Mouse (Mus musculus) bone marrow, adult 2 months (tissue): ENCODE measurements around the gene Omp. TPM values are rescaled to one million over a fixed set of nuclear protein-coding genes. Genes with fewer than 3 reads are reported as not detected.

ENCODE experiments used
- H3K27ac ChIP-seq: fragments of 200-500 bp; 2 replicates; pipeline ENCODE4 v1.5.1; 2012; ENCODE audit warnings: low read depth, mild to moderate bottlenecking, control low read depth, inconsistent platforms, low read length; ENCODE audit not compliant: control insufficient read depth, poor library complexity, insufficient read depth
- H3K4me1 ChIP-seq: fragments of 200-500 bp; 2 replicates; pipeline ENCODE4 v1.6.1; 2011; ENCODE audit warnings: low read length; ENCODE audit not compliant: control insufficient read depth, insufficient read depth
- H3K4me3 ChIP-seq: fragments of 200-500 bp; replicated peaks from 2 replicates; pipeline ENCODE3; 2011; ENCODE audit warnings: mild to moderate bottlenecking, low read depth, low read length, control low read depth; ENCODE audit not compliant: control insufficient read depth
- CTCF ChIP-seq: fragments of 200-500 bp; IDR thresholded peaks from 2 replicates; pipeline ENCODE4 v1.5.1; 2011; ENCODE audit warnings: low read length, control low read depth; ENCODE audit not compliant: control insufficient read depth, insufficient read depth
- POLR2A ChIP-seq: fragments of 200-500 bp; IDR thresholded peaks from 2 replicates; pipeline ENCODE4 v1.6.1; 2011; ENCODE audit warnings: low read depth, mild to moderate bottlenecking, control low read depth, low read length, borderline replicate concordance; ENCODE audit not compliant: control insufficient read depth
- WGBS: fragments of 180-500 bp; shearing (Covaris S2); methylation state at CpG from one replicate; pipeline ENCODE4 v1.1.7; 2018; 5-methylcytosine and 5-hydroxymethylcytosine counted together
- polyA plus RNA-seq: library from polyadenylated mRNA; stranded (reverse); fragments of >200 nt; gene quantifications from 2 replicates; pipeline ENCODE4 v1.2.4, GENCODE M21; 2011; ENCODE audit warnings: low replicate concordance; ENCODE audit not compliant: missing spikeins, insufficient read depth, insufficient read length

Gene Omp
- polyA plus RNA-seq, 1 experiment = 4.7 TPM

DNA sequence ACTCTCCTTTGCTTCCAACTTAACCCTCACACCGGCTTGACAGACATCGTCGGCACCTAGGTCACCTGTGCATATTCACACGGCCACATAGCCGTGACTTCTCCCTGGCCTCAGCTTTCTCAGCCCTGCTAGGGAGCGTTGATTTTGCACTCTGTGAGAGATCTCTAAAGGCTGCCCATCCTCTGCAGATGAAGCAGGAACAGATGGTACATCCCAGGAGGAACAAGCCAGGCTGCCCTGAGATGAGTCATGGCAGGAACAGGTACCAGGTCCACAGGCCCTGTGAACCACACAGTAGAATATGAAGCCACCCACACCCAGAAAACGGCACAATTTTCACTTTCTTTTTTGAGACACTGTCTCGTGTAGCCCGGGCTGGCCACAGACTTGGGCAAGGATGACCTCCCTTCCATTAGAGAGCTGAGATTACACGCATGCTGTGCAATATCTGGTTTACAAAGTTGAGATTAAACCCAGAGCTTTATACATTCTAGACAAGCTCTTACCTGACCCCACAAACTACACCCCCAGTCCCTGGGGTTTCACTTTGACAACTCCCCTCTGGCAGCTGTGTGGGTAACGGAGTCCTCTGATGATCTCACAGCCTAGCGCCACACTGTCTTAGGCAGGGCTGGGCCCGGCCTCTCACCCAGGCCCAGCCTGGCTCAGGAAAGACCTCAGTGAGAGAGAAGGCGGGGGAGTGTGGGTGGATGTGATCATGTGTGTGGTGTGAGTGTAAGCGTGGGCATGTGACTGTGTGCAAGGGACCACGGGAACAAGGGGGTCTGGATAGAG, 36.5 kb downstream of the Omp start:
- 63% methylated on average over 16 of the region's 16 CpGs for WGBS
- Histone ChIP-seq H3K27ac (no peak overlapping the region), H3K4me1 (no peaks in the 10 kb centered on the region), H3K4me3 (no peak overlapping the region)
- TF ChIP-seq CTCF (no peak), POLR2A (no peak)

DNA sequence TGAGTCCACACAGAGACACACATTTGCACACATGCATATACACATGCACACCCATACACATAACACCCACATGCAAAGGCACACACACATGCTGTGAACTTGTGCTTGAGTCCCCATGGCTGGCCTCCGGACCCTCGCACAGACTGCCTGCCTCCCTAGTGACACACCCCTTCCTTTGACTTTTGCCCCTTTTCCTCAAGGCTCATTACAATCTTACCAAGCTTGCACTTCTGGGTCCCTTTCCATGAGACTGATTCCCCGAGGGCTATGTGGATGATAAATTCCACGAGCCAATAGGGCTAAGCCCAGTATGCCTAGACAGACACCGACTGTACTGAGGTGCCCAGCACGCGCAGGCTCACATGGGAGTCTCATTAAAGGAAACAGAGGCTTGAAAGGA, 39.0 kb downstream of the Omp start:
- H3K27ac ChIP-seq = no peak overlapping the region
- H3K4me1 ChIP-seq = no peaks in the 10 kb centered on the region
- 77% methylated on average over 7 of the region's 7 CpGs for whole genome bisulfite sequencing
- H3K4me3 ChIP-seq = no peak overlapping the region
- TF ChIP-seq CTCF (no peak), POLR2A (no peak)

DNA sequence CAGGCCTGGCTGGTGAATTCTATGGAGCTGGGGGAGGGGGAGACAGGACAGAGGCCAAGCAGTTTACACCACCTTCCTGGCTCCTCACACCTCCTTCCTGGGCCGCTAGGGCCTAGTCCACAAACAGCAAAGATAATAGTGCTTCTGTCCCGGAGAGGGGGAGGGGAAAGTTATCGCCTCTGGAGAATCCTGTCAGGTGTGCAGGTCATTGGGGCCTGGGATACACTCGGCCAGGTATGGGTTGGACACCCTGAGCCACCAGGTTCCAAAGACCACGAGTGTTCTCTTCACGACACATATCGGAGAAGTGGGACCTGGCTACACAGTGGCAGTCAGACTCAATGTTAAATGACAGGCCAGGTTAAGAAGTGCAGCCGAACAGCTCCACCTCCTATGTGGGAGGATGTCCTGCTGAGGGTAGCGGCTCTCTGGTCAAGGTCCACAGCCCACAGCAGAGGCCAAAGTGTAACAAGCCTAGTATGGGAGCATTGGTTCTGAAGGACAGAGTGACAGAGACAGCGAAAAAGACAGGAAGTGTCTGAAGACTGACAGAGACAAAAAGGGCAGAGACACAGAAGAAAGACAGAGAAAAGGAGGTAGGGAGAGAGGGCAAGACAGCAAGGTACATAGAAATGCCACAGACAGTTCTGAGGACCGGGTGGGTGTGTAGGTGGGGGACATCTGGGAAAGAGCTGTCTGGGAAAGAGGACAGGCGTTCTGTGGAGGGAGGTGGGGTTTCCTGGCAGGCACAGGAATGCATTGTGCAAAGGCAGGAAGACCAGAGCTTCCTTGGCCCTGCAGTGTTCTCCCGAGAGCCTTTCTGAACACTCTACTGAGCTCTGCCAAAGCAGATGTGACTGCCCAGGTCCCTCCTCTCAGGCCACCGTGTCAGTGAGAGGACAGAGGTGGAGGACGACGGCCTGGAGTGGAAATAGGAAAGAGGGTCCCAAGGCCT, 40.5 kb downstream of the Omp start:
- Histone ChIP-seq H3K4me3 (no peak overlapping the region), H3K27ac (no peak overlapping the region), H3K4me1 (no peaks in the 10 kb centered on the region)
- TF ChIP-seq CTCF = no peak
- no peak for TF ChIP-seq POLR2A
- WGBS = 70% methylated on average over 16 of the region's 16 CpGs

DNA sequence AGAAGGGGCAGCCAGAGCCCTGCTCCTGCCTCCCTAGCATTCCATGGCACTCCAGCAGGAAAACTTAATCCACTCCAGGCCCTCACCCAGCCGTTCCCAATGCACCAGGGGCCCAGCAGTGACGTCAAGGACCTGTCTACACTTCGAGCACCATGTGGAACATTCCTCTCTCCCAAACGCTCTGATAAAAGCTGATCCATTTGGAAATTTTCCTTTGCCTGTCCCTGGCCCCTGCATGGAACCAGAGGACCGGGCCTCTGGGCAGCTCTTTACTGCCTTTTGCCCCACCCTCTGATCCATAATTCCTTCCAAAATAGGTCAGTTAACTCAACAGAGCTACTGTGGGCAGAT, 41.4 kb downstream of the Omp start:
- 77% methylated on average over 5 of the region's 5 CpGs for WGBS
- H3K27ac ChIP-seq = no peak overlapping the region

DNA sequence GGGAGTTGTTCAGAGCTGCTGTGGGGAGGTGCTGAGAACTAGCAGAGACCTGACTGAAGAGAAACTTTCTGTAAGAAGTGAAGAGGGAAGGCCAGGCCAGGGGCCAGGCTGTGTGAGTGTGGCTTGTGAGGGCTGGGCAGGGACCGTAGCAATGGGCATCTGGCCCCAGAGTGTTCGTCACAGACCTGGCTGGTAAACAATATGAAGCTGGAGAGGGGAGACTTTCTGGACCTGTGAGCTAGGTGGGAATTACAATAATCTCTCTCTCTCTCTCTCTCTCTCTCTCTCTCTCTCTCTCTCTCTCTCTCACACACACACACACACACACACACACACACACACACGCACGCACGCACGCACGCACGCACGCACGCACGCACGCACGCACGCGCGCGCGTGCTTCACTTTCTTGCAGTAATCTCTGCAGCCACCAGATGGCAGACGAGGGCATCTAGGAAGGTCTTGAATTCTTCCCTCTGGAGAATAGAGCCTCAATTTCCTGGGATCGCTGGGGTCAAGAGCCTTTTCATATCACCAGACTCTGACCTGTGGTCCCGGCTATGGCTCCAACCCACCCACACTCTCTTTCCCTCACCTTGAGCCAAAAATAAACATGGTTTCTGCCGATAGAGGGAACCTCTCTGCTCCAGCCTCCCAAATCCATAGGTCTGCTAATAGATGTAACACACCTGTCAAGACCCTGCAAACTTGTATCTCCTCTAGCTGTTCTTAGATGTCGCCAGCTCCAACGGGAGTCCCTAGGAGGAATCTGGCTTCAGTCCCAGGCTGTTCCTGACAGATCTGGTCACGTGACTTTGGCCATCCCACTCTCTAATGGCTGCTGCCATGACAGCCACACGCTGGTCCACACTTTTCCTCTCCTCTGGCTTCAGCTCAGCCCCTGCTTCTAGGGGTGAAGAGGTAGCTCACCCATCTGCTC, 42.0 kb downstream of the Omp start:
- H3K27ac ChIP-seq = no peak overlapping the region
- WGBS = 17% methylated on average over 25 of the region's 26 CpGs
- peak; percentile 64 for TF ChIP-seq CTCF
- no peak for TF ChIP-seq POLR2A

More for the DNA sequence above, 41.4 kb downstream of the Omp start:
- no peaks in the 10 kb centered on the region for H3K4me1 ChIP-seq
- no peak overlapping the region for H3K4me3 ChIP-seq
- TF ChIP-seq CTCF (no peak), POLR2A (no peak)

DNA sequence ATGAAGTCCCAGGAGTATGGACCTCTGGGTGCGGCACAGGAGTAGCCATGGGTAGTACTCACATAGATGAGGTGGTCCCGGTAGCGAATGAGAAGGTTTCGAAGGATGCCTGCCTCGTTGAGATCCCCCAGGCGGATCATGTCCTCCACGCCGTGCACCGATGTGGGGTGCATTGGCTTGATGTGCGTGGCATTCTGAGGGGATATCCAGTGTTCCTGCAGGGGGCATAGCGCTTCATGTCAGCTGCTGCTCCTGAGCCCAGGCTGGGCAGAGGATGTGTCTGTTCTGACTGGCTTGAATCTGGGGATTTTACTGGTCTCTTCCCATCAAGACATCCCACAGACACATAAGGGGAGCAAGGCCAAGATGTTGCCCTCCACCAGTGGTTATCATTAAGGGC, 42.8 kb downstream of the Omp start:
- no peak for TF ChIP-seq CTCF
- no peak for TF ChIP-seq POLR2A
- Histone ChIP-seq H3K4me3 (no peak overlapping the region), H3K4me1 (no peaks in the 10 kb centered on the region), H3K27ac (no peak overlapping the region)
- WGBS = 94% methylated on average over 11 of the region's 11 CpGs

More for the DNA sequence above, 42.0 kb downstream of the Omp start:
- peak overlapping the region; percentile 57 for H3K4me3 ChIP-seq
- H3K4me1 ChIP-seq = no peaks in the 10 kb centered on the region

DNA sequence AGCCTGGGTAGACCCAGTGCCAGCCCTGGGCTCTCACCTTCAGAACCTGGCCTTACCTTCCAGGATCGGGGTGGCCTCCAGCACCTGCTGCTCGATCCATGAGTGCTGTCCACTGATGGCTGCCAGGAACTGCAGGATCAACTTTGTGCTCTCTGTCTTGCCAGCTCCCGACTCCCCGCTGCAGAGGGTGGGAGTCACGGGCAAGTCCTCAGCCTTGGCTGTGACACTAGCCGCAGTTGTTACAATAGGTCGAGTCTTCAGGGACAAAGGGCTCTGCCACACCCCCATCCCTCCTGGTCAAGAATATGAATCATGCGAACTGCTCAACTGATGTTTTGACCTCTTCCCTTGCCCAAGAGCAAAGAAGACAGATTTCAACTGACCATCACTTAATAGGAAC, 47.7 kb downstream of the Omp start:
- Histone ChIP-seq H3K27ac (no peak overlapping the region), H3K4me1 (peaks cover 2% of the 10 kb centered on the region), H3K4me3 (no peak overlapping the region)
- WGBS = 86% methylated on average over 8 of the region's 8 CpGs
- no peak for TF ChIP-seq POLR2A
- TF ChIP-seq CTCF = no peak

DNA sequence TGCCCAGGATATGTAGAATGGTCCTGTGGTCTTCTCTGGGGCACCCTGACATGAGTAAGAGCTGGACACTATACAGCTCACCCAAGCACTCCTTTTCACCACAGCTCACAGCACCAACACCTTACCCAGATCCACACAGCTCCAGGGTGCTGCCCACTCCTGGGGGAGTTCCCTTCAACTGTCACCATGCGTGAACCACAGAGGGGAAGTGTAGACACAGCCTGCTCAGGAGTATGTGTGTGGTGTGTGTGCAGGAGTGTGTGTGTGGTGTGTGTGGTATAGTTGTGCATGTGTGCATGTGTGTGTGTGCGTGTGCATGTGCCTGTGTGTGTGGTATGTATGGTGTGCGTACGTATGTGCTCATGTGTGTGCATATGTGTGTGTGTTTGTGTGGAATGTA, 49.5 kb downstream of the Omp start:
- Histone ChIP-seq H3K27ac (no peak overlapping the region), H3K4me1 (peaks cover 2% of the 10 kb centered on the region), H3K4me3 (no peak overlapping the region)
- 73% methylated on average over 4 of the region's 4 CpGs for WGBS
- TF ChIP-seq POLR2A (no peak), CTCF (peak; percentile 16; the same call in 1 of the 2 replicates)

Other genes starting within 250 kb of the Omp start
- gene Gdpd4, start 225.5 kb downstream of the Omp start, polyA plus RNA-seq = not detected in 2 replicates
- 19.5 and 27.0 TPM in 2 replicates for gene Myo7a, start 26.0 kb downstream of the Omp start, polyA plus RNA-seq
- gene Capn5, start 32.8 kb upstream of the Omp start, polyA plus RNA-seq = 16.3 and 17.2 TPM in 2 replicates
- 0.62 TPM in 1 of 2 replicates, not detected in the other for gene B3gnt6, start 54.0 kb upstream of the Omp start, polyA plus RNA-seq
- gene Acer3, start 175.7 kb upstream of the Omp start, polyA plus RNA-seq = 11.7 and 12.9 TPM in 2 replicates
- 2.0 and 3.2 TPM in 2 replicates for gene Tsku, start 215.8 kb upstream of the Omp start, polyA plus RNA-seq